Mouse (Mus musculus) liver, postnatal 0 days (tissue): ENCODE measurements around the gene C130073F10Rik. TPM values are rescaled to one million over a fixed set of nuclear protein-coding genes. Genes with fewer than 3 reads are reported as not detected.
A peak's percentile ranks its signal among the peaks of the same experiment; 100 is the strongest.
"Not testable (repeated sequence)": the region's sequence is repeated elsewhere in the genome, so short reads cannot be mapped to it uniquely, and the experiment has no call there.

Experiments
- ATAC-seq: fragments of 200-750 bp; cut with Nextera tagmentation; 2 replicates; pipeline ENCODE4 v1.8.0; 2017; ENCODE audit warnings: mild to moderate bottlenecking, moderate library complexity
- DNase-seq: peaks from one replicate; pipeline ENCODE4 v3.0.0-alpha.2; 2016
- H3K27ac ChIP-seq: fragments of 300-500 bp; sonication (generic); 2 replicates; pipeline ENCODE4 v1.5.1; 2014; ENCODE audit warnings: antibody characterized with exemption, moderate library complexity, mild to moderate bottlenecking, low read depth
- H3K27me3 ChIP-seq: fragments of 300-500 bp; sonication (generic); 2 replicates; pipeline ENCODE4 v1.6.1; 2014; ENCODE audit warnings: low read length, control low read depth, mixed read lengths; ENCODE audit not compliant: insufficient read depth
- H3K36me3 ChIP-seq: fragments of 300-500 bp; sonication (generic); replicated peaks from 2 replicates; pipeline ENCODE4 v1.6.1; 2014; ENCODE audit warnings: mild to moderate bottlenecking, control low read depth, low read length, moderate library complexity, mixed read lengths; ENCODE audit not compliant: insufficient read depth
- H3K4me1 ChIP-seq: fragments of 300-500 bp; sonication (generic); 2 replicates; pipeline ENCODE4 v1.6.1; 2014; ENCODE audit warnings: antibody characterized with exemption, mild to moderate bottlenecking, control low read depth; ENCODE audit not compliant: insufficient read depth
- H3K4me2 ChIP-seq: fragments of 300-500 bp; sonication (generic); 2 replicates; pipeline ENCODE4 v1.6.1; 2014; ENCODE audit warnings: low read depth, mild to moderate bottlenecking, low read length, moderate library complexity, mixed read lengths
- H3K4me3 ChIP-seq: fragments of 300-500 bp; sonication (generic); 2 replicates; pipeline ENCODE4 v1.5.1; 2014; ENCODE audit warnings: low read depth, low read length
- H3K9ac ChIP-seq: fragments of 300-500 bp; sonication (generic); replicated peaks from 2 replicates; pipeline ENCODE4 v1.6.1; 2014; ENCODE audit warnings: mild to moderate bottlenecking, moderate library complexity
- H3K9me3 ChIP-seq: fragments of 300-500 bp; sonication (generic); 2 replicates; pipeline ENCODE4 v1.6.1; 2016; ENCODE audit warnings: mild to moderate bottlenecking, control low read depth, low read length, mixed read lengths
- CTCF ChIP-seq: sonication (generic); IDR thresholded peaks from 2 replicates; pipeline ENCODE4 v1.5.1; 2016; ENCODE audit warnings: antibody characterized with exemption, low read depth
- EP300 ChIP-seq: IDR thresholded peaks from 2 replicates; pipeline ENCODE4 v1.6.1; 2016; ENCODE audit warnings: antibody characterized with exemption, low read depth, mild to moderate bottlenecking
- WGBS: fragments of 180-500 bp; shearing (Covaris S2); extraction: QIAGEN DNeasy Blood & Tissue Kit; methylation state at CpG from one replicate; pipeline ENCODE4 v1.1.7; 2014; ENCODE audit not compliant: insufficient replicate concordance; 5-methylcytosine and 5-hydroxymethylcytosine counted together
- polyA plus RNA-seq: library from polyadenylated mRNA; unstranded; fragments of >200 nt; fragmentation: Nextera tagmentation; extraction: Ambion mirVana; gene quantifications from 2 replicates; pipeline ENCODE4 v1.2.1, GENCODE M21; 2015

The C130073F10Rik gene
- polyA plus RNA-seq, 1 experiment from 2014 or later = not detected

- H3K4me2 ChIP-seq = no peak overlapping the region
- DNase-seq (no peak), ATAC-seq (no peak)
- WGBS = 67% methylated on average over 6 of the region's 6 CpGs
- H3K4me1 ChIP-seq = no peaks in the 10 kb centered on the region
- no peak for TF ChIP-seq EP300
- no peak overlapping the region for H3K4me3 ChIP-seq
- no peaks in the 10 kb centered on the region for H3K36me3 ChIP-seq
- no peaks in the 10 kb centered on the region for H3K27me3 ChIP-seq
- H3K9ac ChIP-seq = no peak overlapping the region
- H3K9me3 ChIP-seq = no peaks in the 10 kb centered on the region
- H3K27ac ChIP-seq = no peak overlapping the region
These were observed 31.3 kb downstream of the C130073F10Rik start for GRCm38 (mm10) chr4:101862289-101862688.

DNA sequence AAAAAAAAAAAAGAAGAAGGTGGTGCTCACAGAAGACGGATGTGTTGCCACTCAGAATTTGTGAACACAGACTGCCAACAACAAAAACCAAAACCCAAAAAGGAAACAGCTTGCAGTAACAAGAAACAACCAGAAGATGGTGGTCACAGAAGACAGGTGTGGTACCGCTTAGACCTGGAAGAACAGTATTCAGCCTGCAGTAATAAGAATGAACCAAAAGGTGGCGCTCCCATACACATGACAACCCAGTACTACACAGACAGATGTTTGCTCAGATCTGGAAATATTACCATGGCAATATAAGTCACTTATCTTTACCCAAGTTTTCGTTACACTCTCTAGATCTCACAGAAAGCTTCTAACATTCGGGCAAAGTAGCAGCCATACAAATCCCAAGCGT lies 32.7 kb downstream of the C130073F10Rik start:
- DNase-seq (no peak), ATAC-seq (no peak)

GRCm38 (mm10) chr4:101850908-101851307 lies 42.7 kb downstream of the C130073F10Rik start:
- H3K9ac ChIP-seq = no peak overlapping the region
- H3K9me3 ChIP-seq = peaks cover 18% of the 10 kb centered on the region
- H3K4me3 ChIP-seq = no peak overlapping the region
- 66% methylated on average over 2 of the region's 2 CpGs for WGBS
- no peak overlapping the region for H3K27ac ChIP-seq
- TF ChIP-seq EP300 = no peak
- peak; percentile 11; the same call in 1 of the 2 replicates for TF ChIP-seq CTCF
- H3K36me3 ChIP-seq = no peaks in the 10 kb centered on the region
- no peaks in the 10 kb centered on the region for H3K27me3 ChIP-seq
- no peak for DNase-seq
- H3K4me1 ChIP-seq = no peaks in the 10 kb centered on the region
- no peak overlapping the region for H3K4me2 ChIP-seq
- no peak for ATAC-seq

More for the DNA sequence above, 32.7 kb downstream of the C130073F10Rik start:
- Histone ChIP-seq H3K27me3 (no peaks in the 10 kb centered on the region), H3K36me3 (no peaks in the 10 kb centered on the region), H3K9me3 (no peaks in the 10 kb centered on the region), H3K4me1 (no peaks in the 10 kb centered on the region), H3K9ac (no peak overlapping the region), H3K27ac (no peak overlapping the region), H3K4me3 (no peak overlapping the region), H3K4me2 (no peak overlapping the region)
- 42% methylated on average over 6 of the region's 6 CpGs for WGBS
- TF ChIP-seq EP300 = no peak
- TF ChIP-seq CTCF = peak; percentile 43

DNA sequence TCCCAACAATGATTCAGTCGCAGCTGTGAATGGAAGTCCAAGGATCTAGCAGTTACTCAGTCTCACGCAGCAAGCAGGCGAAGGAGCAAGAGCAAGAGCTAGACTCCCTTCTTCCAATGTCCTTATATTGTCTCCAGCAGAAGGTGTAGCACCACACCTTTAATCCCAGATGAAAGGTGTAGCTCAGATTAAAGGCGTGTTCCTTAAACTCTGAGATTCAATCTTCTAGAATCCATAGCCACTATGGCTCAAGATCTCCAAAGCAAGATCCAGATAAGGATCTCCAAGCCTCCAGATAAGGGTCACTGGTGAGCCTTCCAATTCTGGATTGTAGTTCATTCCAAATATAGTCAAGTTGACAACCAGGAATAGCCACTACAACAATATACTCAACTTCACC lies 49.7 kb downstream of the C130073F10Rik start, which contains the start of gene B020004J07Rik:
B020004J07Rik (minus strand) TSS at position 101 of the 400 bp plus-strand sequence.
- not testable (repeated sequence) for H3K4me1 ChIP-seq
- WGBS = 91% methylated on average over 3 of the region's 4 CpGs

More for the DNA sequence above, 49.7 kb downstream of the C130073F10Rik start, which contains the start of gene B020004J07Rik:
- not testable (repeated sequence) for ATAC-seq, H3K27me3 ChIP-seq, H3K36me3 ChIP-seq, H3K27ac ChIP-seq, H3K4me3 ChIP-seq, H3K9ac ChIP-seq, DNase-seq, H3K4me2 ChIP-seq, H3K9me3 ChIP-seq

Other genes with a start within 250 kb of the C130073F10Rik start
- gene Leprot, start 246.1 kb downstream of the C130073F10Rik start, polyA plus RNA-seq = 39.7 and 41.1 TPM in 2 replicates
- 19.0 and 30.1 TPM in 2 replicates for gene Lepr, start 176.4 kb downstream of the C130073F10Rik start, polyA plus RNA-seq
- not detected in 2 replicates for gene B020004J07Rik, start 49.8 kb downstream of the C130073F10Rik start, polyA plus RNA-seq
- not detected in 2 replicates for gene Gm12800, start 15.3 kb upstream of the C130073F10Rik start, polyA plus RNA-seq
- not detected in 2 replicates for gene Gm12794, start 46.6 kb upstream of the C130073F10Rik start, polyA plus RNA-seq
- gene Gm12790, start 87.3 kb upstream of the C130073F10Rik start, polyA plus RNA-seq = not detected in 2 replicates
- gene Gm12789, start 92.8 kb upstream of the C130073F10Rik start, polyA plus RNA-seq = not detected in 2 replicates
- gene Pde4b, start 193.8 kb upstream of the C130073F10Rik start, polyA plus RNA-seq = 3.4 and 3.7 TPM in 2 replicates